Mouse (Mus musculus) cortical plate, adult 2 months (tissue): ENCODE measurements around the gene Dnaja4.

Experiments
- CTCF ChIP-seq: fragments of 200-500 bp; IDR thresholded peaks from 2 replicates; pipeline ENCODE4 v1.5.1; 2011; ENCODE audit warnings: mild to moderate bottlenecking, control low read depth, low read length; ENCODE audit not compliant: insufficient read depth; ENCODE audit errors: extremely low read depth
- POLR2A ChIP-seq: fragments of 200-500 bp; IDR thresholded peaks from 2 replicates; pipeline ENCODE4 v1.6.1; 2011; ENCODE audit warnings: mild to moderate bottlenecking, low read length, control low read depth; ENCODE audit not compliant: insufficient read depth; ENCODE audit errors: extremely low read depth

DNA sequence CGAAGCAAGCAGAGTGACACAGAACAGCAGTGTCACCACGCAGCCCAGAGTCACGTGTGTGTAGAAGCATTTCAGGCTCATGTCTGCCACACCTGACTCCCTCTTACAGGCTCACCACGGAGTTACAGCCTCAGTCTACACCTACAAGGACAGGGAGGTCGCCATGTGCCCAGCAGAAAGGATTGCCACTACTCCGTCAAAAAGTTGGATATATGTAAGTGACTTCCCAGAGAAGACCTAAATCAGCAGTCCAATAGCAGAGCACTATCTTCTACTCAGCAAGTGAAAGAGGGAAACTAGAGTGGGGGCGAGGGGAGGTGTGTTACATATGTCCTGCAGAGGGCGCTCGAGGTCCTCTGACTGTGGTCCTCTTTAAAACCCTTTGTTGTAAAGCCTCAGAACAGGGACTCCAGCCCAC lies 37.6 kb downstream of the Dnaja4 start:
- peak; percentile 70 for TF ChIP-seq CTCF
- TF ChIP-seq POLR2A: no peak
